Mouse (Mus musculus) cerebellum, adult 2 months (tissue): ENCODE measurements around the gene Foxj1.

ENCODE experiments used
- CTCF ChIP-seq: fragments of 200-500 bp; IDR thresholded peaks from 2 replicates; pipeline ENCODE4 v1.5.1; 2011; ENCODE audit warnings: low read depth, mild to moderate bottlenecking, control low read depth, low read length, moderate library complexity, borderline replicate concordance; ENCODE audit not compliant: insufficient read depth
- POLR2A ChIP-seq: fragments of 200-500 bp; IDR thresholded peaks from 2 replicates; pipeline ENCODE4 v1.6.1; 2011; ENCODE audit warnings: low read length, control low read depth, borderline replicate concordance; ENCODE audit not compliant: insufficient read depth

GRCm38 (mm10) chr11:116336393-116336792 lies 1.2 kb upstream of the Foxj1 start:
- TF ChIP-seq POLR2A: no peak
- no peak for TF ChIP-seq CTCF
